Mouse (Mus musculus): ENCODE results near the gene Mical3. TPM values are rescaled to one million over a fixed set of nuclear protein-coding genes. Genes with fewer than 3 reads are reported as not detected.

Mical3 gene
- total RNA-seq, 1 experiment from 2014 or later, result 65.9 TPM

- no peak for DNase-seq
These were observed 77.2 kb downstream of the Mical3 start for GRCm38 (mm10) chr6:121053585-121054112.

GRCm38 (mm10) chr6:121051972-121052629 lies 78.7 kb downstream of the Mical3 start:
- no peak for DNase-seq

- no peak for DNase-seq
These were observed 79.4 kb downstream of the Mical3 start for GRCm38 (mm10) chr6:121051411-121051810.

- no peak for DNase-seq
These were observed 82.1 kb downstream of the Mical3 start for GRCm38 (mm10) chr6:121048696-121049095.

GRCm38 (mm10) chr6:121045345-121046080 lies 85.3 kb downstream of the Mical3 start:
- no peak for DNase-seq

GRCm38 (mm10) chr6:121043434-121044189 lies 87.2 kb downstream of the Mical3 start:
- DNase-seq, result no peak

GRCm38 (mm10) chr6:121039719-121040118 lies 91.1 kb downstream of the Mical3 start:
- no peak for DNase-seq

GRCm38 (mm10) chr6:121039286-121039685 lies 91.5 kb downstream of the Mical3 start:
- no peak for DNase-seq

GRCm38 (mm10) chr6:121037086-121037485 lies 93.7 kb downstream of the Mical3 start:
- no peak for DNase-seq

GRCm38 (mm10) chr6:121035929-121036328 lies 94.9 kb downstream of the Mical3 start:
- no peak for DNase-seq

- DNase-seq, result no peak
These were observed 95.5 kb downstream of the Mical3 start for GRCm38 (mm10) chr6:121035268-121035667.

GRCm38 (mm10) chr6:121033250-121033649 lies 97.5 kb downstream of the Mical3 start:
- no peak for DNase-seq

GRCm38 (mm10) chr6:121031370-121031769 lies 99.4 kb downstream of the Mical3 start:
- DNase-seq, result no peak

GRCm38 (mm10) chr6:121029897-121030589 lies 100.8 kb downstream of the Mical3 start:
- DNase-seq, result no peak

- DNase-seq, result no peak
These were observed 102.3 kb downstream of the Mical3 start for GRCm38 (mm10) chr6:121028514-121028913.

- peak; percentile 49 for DNase-seq
These were observed 103.5 kb downstream of the Mical3 start for GRCm38 (mm10) chr6:121027314-121027713.

- no peak for DNase-seq
These were observed 103.9 kb downstream of the Mical3 start for GRCm38 (mm10) chr6:121026866-121027265.

GRCm38 (mm10) chr6:121026019-121026584 lies 104.7 kb downstream of the Mical3 start:
- DNase-seq, result no peak

- DNase-seq, result peak; percentile 31
These were observed 112.7 kb downstream of the Mical3 start for GRCm38 (mm10) chr6:121018147-121018546.

GRCm38 (mm10) chr6:121017436-121018031 lies 113.3 kb downstream of the Mical3 start:
- peak; percentile 51 for DNase-seq

- DNase-seq, result no peak
These were observed 114.7 kb downstream of the Mical3 start for GRCm38 (mm10) chr6:121016097-121016496.

Data from adrenal gland, postnatal 25 days (tissue).